Mouse (Mus musculus) hindbrain, embryonic 11.5 days (tissue): ENCODE results near the gene Vmn2r27. TPM values are rescaled to one million over a fixed set of nuclear protein-coding genes. Genes with fewer than 3 reads are reported as not detected.

Experiments
- ATAC-seq: fragments of 200-750 bp; cut with Nextera tagmentation; 2 replicates; pipeline ENCODE4 v1.8.0; 2017; ENCODE audit warnings: mild to moderate bottlenecking, moderate TSS enrichment, moderate library complexity; ENCODE audit not compliant: low FRiP score
- DNase-seq: peaks from one replicate; pipeline ENCODE4 v3.0.0-alpha.2; 2015; ENCODE audit warnings: low spot score
- H3K27ac ChIP-seq: fragments of 300-500 bp; sonication (generic); 2 replicates; pipeline ENCODE4 v1.5.1; 2014; ENCODE audit warnings: mild to moderate bottlenecking, low read depth, low read length
- H3K27me3 ChIP-seq: fragments of 300-500 bp; sonication (generic); 2 replicates; pipeline ENCODE4 v1.6.1; 2014; ENCODE audit warnings: mild to moderate bottlenecking, low read length, moderate library complexity, mixed read lengths; ENCODE audit not compliant: control insufficient read depth, insufficient read depth
- H3K36me3 ChIP-seq: fragments of 300-500 bp; sonication (generic); 2 replicates; pipeline ENCODE4 v1.6.1; 2014; ENCODE audit warnings: mild to moderate bottlenecking, low read length, moderate library complexity, mixed read lengths; ENCODE audit not compliant: control insufficient read depth, insufficient read depth
- H3K4me1 ChIP-seq: fragments of 300-500 bp; sonication (generic); replicated peaks from 2 replicates; pipeline ENCODE4 v1.6.1; 2014; ENCODE audit warnings: low read length, mixed read lengths; ENCODE audit not compliant: control insufficient read depth, insufficient read depth
- H3K4me2 ChIP-seq: fragments of 300-500 bp; sonication (generic); replicated peaks from 2 replicates; pipeline ENCODE4 v1.6.1; 2014; ENCODE audit warnings: mild to moderate bottlenecking, low read depth, low read length
- H3K4me3 ChIP-seq: fragments of 300-500 bp; sonication (generic); 2 replicates; pipeline ENCODE4 v1.5.1; 2014; ENCODE audit warnings: low read depth, low read length
- H3K9ac ChIP-seq: fragments of 300-500 bp; sonication (generic); 2 replicates; pipeline ENCODE4 v1.6.1; 2014; ENCODE audit warnings: low read depth, low read length
- H3K9me3 ChIP-seq: fragments of 300-500 bp; sonication (generic); 2 replicates; pipeline ENCODE4 v1.6.1; 2016; ENCODE audit warnings: low read length; ENCODE audit not compliant: control insufficient read depth
- WGBS: fragments of 180-500 bp; shearing (Covaris S2); extraction: QIAGEN DNeasy Blood & Tissue Kit; methylation state at CpG from one replicate; pipeline ENCODE4 v1.1.7; 2014; 5-methylcytosine and 5-hydroxymethylcytosine counted together
- polyA plus RNA-seq: library from polyadenylated mRNA; unstranded; fragments of >200 nt; fragmentation: Nextera tagmentation; extraction: Ambion mirVana; gene quantifications from 2 replicates; pipeline ENCODE4 v1.2.1, GENCODE M21; 2014

Vmn2r27 gene
- polyA plus RNA-seq, 1 experiment from 2014 or later: not detected

GRCm38 (mm10) chr6:124168499-124169257 lies 63.0 kb downstream of the Vmn2r27 start:
- no peak overlapping the region for H3K4me3 ChIP-seq
- no peak overlapping the region for H3K4me2 ChIP-seq
- no peaks in the 10 kb centered on the region for H3K9me3 ChIP-seq
- no peaks in the 10 kb centered on the region for H3K27me3 ChIP-seq
- H3K9ac ChIP-seq: no peak overlapping the region
- H3K27ac ChIP-seq: no peak overlapping the region
- DNase-seq (no peak), ATAC-seq (no peak)
- no peaks in the 10 kb centered on the region for H3K4me1 ChIP-seq
- no peaks in the 10 kb centered on the region for H3K36me3 ChIP-seq
- 80% methylated on average over 3 of the region's 3 CpGs for WGBS

- H3K4me3 ChIP-seq: no peak overlapping the region
- no peak for DNase-seq
- no peaks in the 10 kb centered on the region for H3K27me3 ChIP-seq
- H3K36me3 ChIP-seq: no peaks in the 10 kb centered on the region
- H3K9me3 ChIP-seq: no peaks in the 10 kb centered on the region
- H3K9ac ChIP-seq: no peak overlapping the region
- WGBS: 87% methylated on average over 2 of the region's 2 CpGs
- no peak for ATAC-seq
- H3K27ac ChIP-seq: no peak overlapping the region
- H3K4me2 ChIP-seq: no peak overlapping the region
- no peaks in the 10 kb centered on the region for H3K4me1 ChIP-seq
Measured at GRCm38 (mm10) chr6:124166596-124166995, 65.1 kb downstream of the Vmn2r27 start.

GRCm38 (mm10) chr6:124149808-124150207 lies 81.8 kb downstream of the Vmn2r27 start:
- no peak overlapping the region for H3K27ac ChIP-seq
- WGBS: 48% methylated on average over 1 of the region's 1 CpGs

More at GRCm38 (mm10) chr6:124149808-124150207, 81.8 kb downstream of the Vmn2r27 start:
- H3K27me3 ChIP-seq: no peaks in the 10 kb centered on the region
- no peaks in the 10 kb centered on the region for H3K36me3 ChIP-seq
- DNase-seq (no peak), ATAC-seq (no peak)
- no peaks in the 10 kb centered on the region for H3K9me3 ChIP-seq
- no peak overlapping the region for H3K4me2 ChIP-seq
- H3K4me3 ChIP-seq: no peak overlapping the region
- no peak overlapping the region for H3K9ac ChIP-seq
- H3K4me1 ChIP-seq: no peaks in the 10 kb centered on the region

Other genes with a start within 250 kb of the Vmn2r27 start
- 0.03 TPM in 1 of 2 replicates, not detected in the other for gene Vmn2r26, start 207.3 kb downstream of the Vmn2r27 start, polyA plus RNA-seq
- gene Cd163, start 72.8 kb upstream of the Vmn2r27 start, polyA plus RNA-seq: 0.06 TPM in 1 of 2 replicates, not detected in the other
- gene Pex5, start 183.2 kb upstream of the Vmn2r27 start, polyA plus RNA-seq: 35.1 and 38.9 TPM in 2 replicates
- gene Clstn3, start 232.9 kb upstream of the Vmn2r27 start, polyA plus RNA-seq: 10.2 and 11.9 TPM in 2 replicates